7 mouse cellular contexts compared by ENCODE assay signal in genomic region chr7:94042466-94043030, GRCm38 (mm10).
DNase-seq lines count a peak whose midpoint lies in the region; ATAC-seq lines count a peak whose summit lies in the region.

No protein-coding gene starts in this region.

- H3K36me3 ChIP-seq in forebrain, embryonic 16.5 days (ENCODE audit: control insufficient read depth, insufficient read depth): no peaks in the 10 kb centered on the region
- H3K36me3 ChIP-seq in limb, embryonic 13.5 days: no peaks in the 10 kb centered on the region

- peak overlapping the region; percentile 29 for H3K4me3 ChIP-seq in forebrain, embryonic 16.5 days (replicated peaks; ENCODE audit: low read length)
- H3K4me3 ChIP-seq in limb, embryonic 13.5 days: no peak overlapping the region; the same call in 1 of the 2 replicates

- peaks cover 5% of the 10 kb centered on the region; the same call in 1 of the 2 replicates for H3K4me1 ChIP-seq in forebrain, embryonic 16.5 days (replicated peaks; ENCODE audit: control insufficient read depth, insufficient read depth, low read length)
- H3K4me1 ChIP-seq in limb, embryonic 13.5 days: no peaks in the 10 kb centered on the region

- H3K4me2 ChIP-seq in forebrain, embryonic 16.5 days (ENCODE audit: low read length): peak overlapping the region; percentile 54
- H3K4me2 ChIP-seq in limb, embryonic 13.5 days (replicated peaks): peak overlapping the region; percentile 33

- no peaks in the 10 kb centered on the region for H3K9me3 ChIP-seq in forebrain, embryonic 16.5 days (ENCODE audit: control insufficient read depth, low read length)
- no peaks in the 10 kb centered on the region for H3K9me3 ChIP-seq in limb, embryonic 13.5 days

- no peaks in the 10 kb centered on the region for H3K27me3 ChIP-seq in forebrain, embryonic 16.5 days (replicated peaks; ENCODE audit: control insufficient read depth, insufficient read depth, low read length)
- no peaks in the 10 kb centered on the region for H3K27me3 ChIP-seq in limb, embryonic 13.5 days

- peak; percentile 85 for ATAC-seq in forebrain, embryonic 16.5 days
- no peak for ATAC-seq in limb, embryonic 13.5 days (ENCODE audit: low FRiP score, low read depth)
- ATAC-seq in megakaryocyte progenitor cell, adult 5-6 weeks (replicated peaks; ENCODE audit: poor library complexity): no peak

- 4% methylated on average over 11 of the region's 11 CpGs for WGBS in forebrain, embryonic 16.5 days
- 18% methylated on average over 11 of the region's 11 CpGs for WGBS in limb, embryonic 13.5 days

- H3K27ac ChIP-seq in forebrain, embryonic 16.5 days (ENCODE audit: low read length): no peak overlapping the region
- H3K27ac ChIP-seq in limb, embryonic 13.5 days: no peak overlapping the region

- peak overlapping the region; percentile 30 for H3K9ac ChIP-seq in forebrain, embryonic 16.5 days (replicated peaks; ENCODE audit: low read depth, low read length)
- H3K9ac ChIP-seq in limb, embryonic 13.5 days: no peak overlapping the region

- DNase-seq in layer of hippocampus, postnatal 14 days (ENCODE audit: low spot score in 2 of 2): peak; percentile 14 to 20
- DNase-seq in layer of hippocampus, adult 9-10 months (ENCODE audit: low spot score): no peak
- peak; percentile 2 to 3 for DNase-seq in right cerebral cortex, postnatal 36 days (ENCODE audit: low spot score in 2 of 2)
- DNase-seq in lung, postnatal 25 days (ENCODE audit: low spot score): no peak

Comparison
In these comparisons a context has a peak if more than half of its experiments do, and no peak if none do; other contexts are left out.
1. DNase-seq: peak in layer of hippocampus, postnatal 14 days (2 of 2) and right cerebral cortex, postnatal 36 days (2 of 2); none in layer of hippocampus, adult 9-10 months (single experiment) and lung, postnatal 25 days (single experiment).